Mouse (Mus musculus): ENCODE measurements around the gene Gatad1.

- no peak for TF ChIP-seq CTCF (IDR thresholded peaks at IDR 0.05; ENCODE audit: control insufficient read depth, insufficient read depth, insufficient read length)
- TF ChIP-seq USF1 (IDR thresholded peaks at IDR 0.05; ENCODE audit: low read depth), result no peak
- no peak for TF ChIP-seq MAX (IDR thresholded peaks at IDR 0.05)
These were observed 49.9 kb downstream of the Gatad1 start for GRCm38 (mm10) chr5:3607114-3607513.

All from C2C12 (cell line).